Mouse (Mus musculus) embryo, embryonic 11.5 days (tissue): ENCODE measurements around the gene Hyal3.
"Not testable (repeated sequence)": the region's sequence is repeated elsewhere in the genome, so short reads cannot be mapped to it uniquely, and the experiment has no call there.

ENCODE experiments used
- DNase-seq: peaks from one replicate; pipeline ENCODE4 v3.0.0-alpha.2; 2012; ENCODE audit warnings: low read depth, low spot score

The Hyal3 gene

DNA sequence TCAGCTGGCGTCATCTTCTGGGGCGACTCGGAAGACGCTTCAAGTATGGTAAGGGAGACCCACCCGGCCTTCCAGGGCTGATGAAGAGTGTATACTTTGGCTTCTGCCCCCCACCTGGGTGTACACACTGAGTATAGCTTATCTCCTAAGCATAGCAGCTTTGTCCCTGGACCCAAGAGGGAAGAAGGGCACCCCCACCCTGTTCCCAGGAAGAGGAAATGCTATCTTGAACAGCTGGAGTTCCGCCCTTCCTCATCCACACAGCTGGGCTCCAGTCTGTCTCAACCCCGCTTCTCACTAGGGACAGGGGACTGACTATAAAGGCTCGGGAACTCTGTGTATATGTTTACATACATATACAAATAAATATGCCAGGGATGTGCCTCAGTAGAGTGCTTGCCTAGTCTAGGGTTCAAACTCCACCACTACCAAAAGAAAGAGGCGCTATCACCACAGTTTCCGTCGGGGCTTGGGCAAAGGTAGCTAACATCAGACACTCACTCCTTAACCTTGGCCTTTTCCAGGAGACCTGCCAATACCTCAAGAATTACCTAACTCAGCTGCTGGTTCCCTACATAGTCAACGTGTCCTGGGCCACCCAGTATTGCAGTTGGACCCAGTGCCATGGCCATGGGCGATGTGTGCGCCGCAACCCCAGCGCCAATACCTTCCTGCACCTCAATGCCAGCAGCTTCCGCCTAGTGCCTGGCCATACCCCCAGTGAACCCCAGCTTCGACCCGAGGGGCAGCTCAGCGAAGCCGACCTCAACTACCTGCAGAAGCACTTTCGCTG is 8.9 kb upstream of the Hyal3 start:
- no peak for DNase-seq

DNA sequence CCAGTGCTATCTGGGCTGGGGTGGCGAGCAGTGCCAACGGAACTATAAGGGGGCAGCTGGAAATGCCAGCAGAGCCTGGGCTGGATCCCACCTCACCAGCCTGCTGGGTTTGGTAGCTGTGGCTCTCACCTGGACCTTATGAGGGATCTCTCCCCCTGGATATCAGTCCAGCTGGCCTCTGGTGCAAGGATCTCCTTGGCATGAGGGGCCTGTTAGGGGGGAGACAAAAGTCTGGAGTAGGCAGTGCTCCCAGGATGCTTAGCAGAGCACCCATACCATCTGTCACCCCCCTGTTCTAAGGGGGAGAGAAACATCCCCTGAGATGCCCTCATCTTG is 8.3 kb upstream of the Hyal3 start:
- no peak for DNase-seq

DNA sequence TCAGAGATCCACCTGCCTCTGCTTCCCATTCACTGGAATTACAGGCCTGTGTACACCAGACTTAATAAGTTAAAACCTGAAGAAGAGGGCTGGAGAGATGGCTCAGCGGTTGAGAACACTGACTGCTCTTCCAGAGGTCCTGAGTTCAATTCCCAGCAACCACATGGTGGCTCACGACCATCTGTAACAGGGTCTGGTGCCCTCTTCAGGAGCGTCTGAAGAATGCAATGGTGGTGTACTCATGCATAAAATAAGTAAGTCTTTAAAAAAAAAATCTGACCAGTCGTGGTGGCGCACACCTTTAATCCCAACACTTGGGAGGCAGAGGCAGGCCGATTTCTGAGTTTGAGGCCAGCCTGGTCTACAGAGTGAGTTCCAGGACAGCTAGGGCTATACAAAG is 6.8 kb upstream of the Hyal3 start:
- DNase-seq: not testable (repeated sequence)

DNA sequence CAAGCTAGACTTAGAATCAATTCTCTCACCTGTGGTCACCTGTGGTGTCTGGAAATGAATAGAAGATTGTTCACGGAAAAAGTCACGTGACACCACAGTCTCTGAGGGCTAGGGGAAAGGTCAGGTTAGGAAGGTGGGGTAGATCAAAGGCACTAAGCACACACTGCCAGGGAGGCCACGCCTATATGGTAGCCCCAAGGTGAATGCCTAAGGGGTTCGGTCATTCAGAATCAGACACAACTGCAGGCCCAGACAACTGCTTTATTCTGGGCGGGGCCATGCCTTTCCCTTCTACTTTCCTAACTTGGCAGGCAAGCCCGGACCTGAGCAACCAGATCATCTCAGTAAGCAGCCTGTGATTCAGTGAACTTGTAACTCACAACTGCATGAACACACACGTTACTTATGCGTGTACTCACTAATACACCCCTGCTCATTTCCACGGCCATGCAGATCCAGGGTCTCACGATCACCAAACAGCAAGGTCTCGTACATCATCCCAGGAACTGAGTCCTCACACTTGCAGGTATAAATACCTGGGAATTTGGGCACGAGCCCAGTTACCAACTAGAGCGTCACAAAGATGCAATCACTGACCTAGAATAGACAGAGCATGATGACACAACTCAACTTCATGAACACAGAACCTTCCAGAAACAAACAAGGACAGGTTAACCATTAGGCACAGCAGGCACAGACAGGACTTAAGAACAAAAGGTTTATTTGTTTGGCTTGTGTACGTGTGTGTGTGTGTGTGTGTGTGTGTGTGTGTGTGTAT is 4.8 kb upstream of the Hyal3 start:
- DNase-seq: no peak

DNA sequence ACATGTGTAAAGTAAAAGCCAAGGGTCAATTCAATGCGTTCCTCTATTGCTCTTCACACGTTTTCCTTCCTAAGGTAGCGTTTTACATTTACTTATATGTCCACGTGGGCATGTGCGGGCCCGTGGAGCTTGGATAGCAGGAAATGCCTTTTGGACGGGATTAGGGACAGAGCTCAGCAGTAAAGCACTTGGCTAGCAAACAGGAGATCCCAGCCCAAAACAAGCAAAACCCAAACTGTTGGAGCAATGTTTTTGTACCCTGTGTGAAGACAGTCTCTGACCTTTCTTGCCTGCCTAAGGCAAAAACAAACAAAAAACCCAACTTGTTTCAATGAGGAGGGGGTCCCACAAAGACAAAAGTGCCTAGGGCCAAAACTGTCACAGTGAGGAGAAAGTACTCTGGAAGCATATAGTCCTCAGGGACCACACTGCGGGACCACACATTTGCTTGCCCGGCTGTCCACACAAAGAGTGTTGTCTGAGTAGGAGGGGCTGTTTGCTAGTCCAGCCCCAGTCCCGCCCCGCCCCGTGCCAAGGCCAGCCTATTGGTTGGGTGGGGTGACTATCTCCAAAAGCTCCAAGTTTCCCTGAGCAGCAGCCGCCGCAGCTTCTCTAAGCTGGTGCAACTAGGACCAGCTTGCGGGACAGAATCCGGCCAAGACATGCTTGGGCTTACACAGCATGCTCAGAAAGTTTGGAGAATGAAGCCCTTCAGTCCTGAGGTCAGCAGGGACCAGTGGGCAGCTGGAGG is 4.1 kb upstream of the Hyal3 start, which contains the start of gene Hyal1:
Gene Hyal1, plus strand, starts transcription at position 571 of the 751 bp plus-strand sequence.
- DNase-seq: peak; percentile 73

DNA sequence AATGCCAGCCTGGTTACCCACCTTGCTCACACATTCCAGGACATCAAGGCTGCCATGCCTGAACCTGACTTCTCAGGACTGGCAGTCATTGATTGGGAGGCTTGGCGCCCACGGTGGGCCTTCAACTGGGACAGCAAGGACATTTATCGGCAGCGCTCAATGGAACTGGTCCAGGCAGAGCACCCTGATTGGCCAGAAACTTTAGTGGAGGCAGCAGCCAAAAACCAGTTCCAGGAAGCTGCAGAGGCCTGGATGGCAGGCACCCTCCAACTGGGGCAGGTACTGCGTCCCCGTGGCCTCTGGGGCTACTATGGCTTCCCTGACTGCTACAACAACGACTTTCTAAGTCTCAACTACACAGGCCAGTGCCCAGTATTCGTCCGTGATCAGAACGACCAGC is 2.7 kb upstream of the Hyal3 start:
- DNase-seq: no peak

DNA sequence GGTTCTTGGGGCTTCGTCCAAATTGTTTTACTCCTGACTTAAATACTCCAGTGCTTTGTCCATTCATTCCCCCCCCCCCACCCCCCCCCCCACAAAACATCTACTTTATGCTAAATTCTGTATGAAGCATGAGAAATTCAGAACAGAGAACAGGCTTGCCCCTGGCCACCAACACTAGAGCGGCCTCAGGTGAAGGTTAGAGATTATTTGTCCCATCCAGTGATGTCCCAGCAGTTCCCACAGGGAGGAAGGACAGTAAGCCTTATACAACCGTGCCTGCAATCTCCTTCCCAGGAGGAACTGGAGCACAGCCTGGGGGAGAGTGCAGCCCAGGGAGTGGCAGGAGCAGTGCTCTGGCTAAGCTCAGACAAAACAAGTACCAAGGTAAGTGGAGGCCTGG is 2.0 kb upstream of the Hyal3 start, which contains the start of gene Naa80:
Gene Naa80, plus strand, starts transcription at position 301 of the 400 bp plus-strand sequence.
- DNase-seq: no peak

DNA sequence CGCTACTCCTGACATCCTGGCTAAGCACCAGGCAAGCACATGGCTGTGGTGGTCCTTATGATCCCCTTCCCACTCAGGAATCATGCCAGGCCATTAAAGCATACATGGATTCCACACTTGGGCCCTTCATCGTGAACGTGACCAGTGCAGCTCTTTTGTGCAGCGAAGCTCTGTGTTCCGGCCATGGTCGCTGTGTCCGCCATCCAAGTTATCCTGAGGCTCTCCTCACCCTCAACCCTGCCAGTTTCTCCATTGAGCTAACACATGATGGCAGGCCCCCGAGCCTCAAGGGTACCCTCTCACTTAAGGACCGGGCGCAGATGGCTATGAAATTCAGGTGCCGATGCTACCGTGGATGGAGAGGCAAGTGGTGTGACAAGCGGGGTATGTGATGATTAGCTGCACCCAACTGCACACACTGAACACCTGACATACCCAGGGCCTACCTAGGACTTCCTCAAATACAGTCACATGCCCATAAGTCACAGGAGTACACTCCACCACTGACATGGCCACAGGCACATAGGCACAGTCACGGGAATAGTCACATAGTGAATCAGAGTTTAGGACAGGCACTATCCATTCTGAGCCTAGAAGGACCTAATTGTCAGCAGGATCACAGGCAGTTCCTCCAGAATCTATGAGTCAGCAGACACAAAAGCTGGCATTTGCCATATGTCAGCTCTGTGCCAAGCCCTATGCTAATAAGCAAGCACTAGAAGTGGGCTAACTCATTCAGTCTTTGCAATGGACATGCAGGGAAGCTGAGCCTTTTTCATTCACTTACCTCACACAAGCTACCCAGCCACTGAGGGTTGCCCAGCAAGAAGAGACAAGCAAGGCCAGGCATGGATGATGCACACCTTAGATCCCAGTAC is 1.4 kb upstream of the Hyal3 start:
- DNase-seq: no peak

DNA sequence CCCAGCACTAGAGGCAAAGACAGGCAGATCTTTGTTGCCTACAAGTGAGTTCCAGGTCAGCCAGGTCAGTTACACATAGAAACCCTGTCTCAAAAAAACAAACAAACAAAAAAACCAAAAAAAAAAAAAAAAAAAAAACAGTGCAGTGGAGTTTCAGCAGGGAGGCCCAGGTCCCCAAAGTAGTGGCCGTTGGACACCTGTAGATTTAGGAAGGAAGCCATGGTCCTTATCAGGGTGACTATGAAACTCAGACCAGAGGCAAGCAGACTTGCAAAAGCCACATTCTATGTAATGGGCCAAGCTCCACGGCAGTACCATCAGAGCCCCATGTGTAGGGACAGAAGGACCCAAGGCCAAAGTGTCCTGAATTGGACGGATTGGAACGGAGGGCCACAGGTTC is 966 bp downstream of the Hyal3 start:
- DNase-seq: no peak

DNA sequence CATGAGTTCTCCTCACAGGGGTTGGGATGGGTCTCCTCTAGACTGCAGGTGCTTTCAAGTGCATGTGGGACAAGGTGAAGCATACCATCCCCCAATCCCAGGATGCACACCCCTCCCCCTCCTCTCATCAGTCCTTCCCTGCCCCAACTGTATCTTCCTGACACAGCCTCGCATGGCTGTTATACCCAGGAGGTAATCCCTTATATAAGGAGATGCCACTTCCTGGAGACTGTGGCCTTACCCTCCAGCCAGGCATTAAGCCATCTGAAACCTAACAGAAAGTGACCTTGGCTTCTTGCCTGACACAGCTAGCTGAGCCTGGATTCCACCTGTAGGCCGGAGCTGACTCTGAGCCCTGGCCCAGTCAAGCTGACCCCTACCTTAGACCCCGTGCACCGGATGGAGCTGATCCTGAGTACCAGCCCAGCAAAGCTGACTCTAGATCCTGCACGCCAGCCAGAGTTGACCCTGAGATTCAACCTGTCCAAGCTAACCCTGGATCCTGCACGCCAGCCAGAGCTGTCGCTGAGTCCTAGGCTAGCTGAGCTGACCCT is 2.0 kb downstream of the Hyal3 start:
- no peak for DNase-seq

DNA sequence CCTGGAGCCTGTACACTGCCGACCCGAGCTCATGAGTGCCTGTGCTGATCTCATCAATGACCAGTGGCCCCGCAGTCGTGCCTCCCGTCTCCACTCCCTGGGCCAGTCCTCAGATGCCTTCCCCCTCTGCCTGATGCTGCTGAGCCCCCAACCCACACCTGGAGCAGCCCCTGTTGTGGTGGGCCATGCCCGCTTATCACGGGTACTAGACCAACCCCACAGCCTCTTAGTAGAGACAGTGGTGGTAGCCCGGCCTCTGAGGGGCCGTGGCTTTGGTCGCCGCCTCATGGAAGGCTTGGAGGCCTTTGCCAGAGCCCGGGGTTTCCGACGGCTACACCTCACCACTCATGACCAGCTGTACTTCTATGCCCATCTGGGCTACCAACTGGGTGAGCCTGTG is 2.6 kb downstream of the Hyal3 start:
- DNase-seq: no peak

DNA sequence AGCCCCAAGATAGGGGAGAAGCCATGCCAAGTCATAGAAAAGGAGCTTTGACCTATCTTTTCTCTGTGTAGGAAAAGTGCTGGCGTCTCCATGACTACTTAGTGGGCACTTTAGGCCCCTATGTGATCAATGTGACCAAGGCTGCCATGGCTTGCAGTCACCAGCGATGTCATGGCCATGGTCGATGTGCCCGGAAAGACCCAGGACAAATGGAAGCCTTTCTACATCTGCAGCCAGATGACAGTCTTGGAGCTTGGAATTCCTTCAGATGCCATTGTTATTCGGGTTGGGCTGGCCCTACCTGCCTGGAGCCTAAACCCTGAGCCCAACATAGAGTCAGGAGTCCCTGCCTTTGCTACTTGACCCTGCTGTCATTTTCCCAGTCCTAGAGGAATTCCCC is 5.9 kb downstream of the Hyal3 start:
- no peak for DNase-seq

DNA sequence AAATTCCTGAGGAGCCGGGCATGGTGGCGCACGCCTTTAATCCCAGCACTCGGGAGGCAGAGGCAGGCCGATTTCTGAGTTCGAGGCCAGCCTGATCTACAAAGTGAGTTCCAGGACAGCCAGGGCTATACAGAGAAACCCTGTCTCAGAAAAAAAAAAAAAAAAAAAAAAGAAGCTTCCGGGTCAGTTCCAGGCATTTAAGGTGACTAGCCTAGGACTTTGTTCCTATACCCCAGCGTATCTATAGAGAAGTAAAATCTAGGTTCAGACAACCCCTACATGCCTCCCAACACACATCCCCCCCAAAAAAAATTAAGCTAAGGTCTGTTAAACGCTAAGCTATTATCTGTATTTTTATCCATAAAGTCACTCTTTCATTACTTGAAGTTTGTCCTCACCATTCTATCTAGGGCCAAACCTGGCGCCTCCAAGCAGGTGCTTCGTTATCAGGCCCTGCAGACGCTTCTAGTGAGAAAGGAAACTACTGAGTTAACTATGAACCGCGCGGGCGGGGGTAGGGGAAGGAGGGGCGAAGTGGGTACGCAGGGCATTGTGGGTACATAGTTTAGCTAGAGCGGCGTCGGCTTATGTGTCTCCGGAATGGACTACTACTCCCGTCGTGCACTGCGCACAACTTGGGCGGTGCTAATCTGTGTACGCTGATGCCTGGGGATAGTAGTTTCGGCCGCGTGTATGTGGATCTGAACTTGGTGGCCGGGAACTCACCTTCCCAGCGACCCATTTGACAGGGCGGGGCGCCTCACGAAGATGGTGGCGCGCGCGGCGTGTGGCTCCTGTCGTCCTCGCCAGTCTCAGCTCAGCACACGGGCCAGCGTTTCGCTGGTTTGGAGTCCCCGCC is 6.6 kb downstream of the Hyal3 start, which contains the start of gene Ifrd2:
Gene Ifrd2, plus strand, starts transcription at position 669 of the 859 bp plus-strand sequence.
- DNase-seq: peak; percentile 93

DNA sequence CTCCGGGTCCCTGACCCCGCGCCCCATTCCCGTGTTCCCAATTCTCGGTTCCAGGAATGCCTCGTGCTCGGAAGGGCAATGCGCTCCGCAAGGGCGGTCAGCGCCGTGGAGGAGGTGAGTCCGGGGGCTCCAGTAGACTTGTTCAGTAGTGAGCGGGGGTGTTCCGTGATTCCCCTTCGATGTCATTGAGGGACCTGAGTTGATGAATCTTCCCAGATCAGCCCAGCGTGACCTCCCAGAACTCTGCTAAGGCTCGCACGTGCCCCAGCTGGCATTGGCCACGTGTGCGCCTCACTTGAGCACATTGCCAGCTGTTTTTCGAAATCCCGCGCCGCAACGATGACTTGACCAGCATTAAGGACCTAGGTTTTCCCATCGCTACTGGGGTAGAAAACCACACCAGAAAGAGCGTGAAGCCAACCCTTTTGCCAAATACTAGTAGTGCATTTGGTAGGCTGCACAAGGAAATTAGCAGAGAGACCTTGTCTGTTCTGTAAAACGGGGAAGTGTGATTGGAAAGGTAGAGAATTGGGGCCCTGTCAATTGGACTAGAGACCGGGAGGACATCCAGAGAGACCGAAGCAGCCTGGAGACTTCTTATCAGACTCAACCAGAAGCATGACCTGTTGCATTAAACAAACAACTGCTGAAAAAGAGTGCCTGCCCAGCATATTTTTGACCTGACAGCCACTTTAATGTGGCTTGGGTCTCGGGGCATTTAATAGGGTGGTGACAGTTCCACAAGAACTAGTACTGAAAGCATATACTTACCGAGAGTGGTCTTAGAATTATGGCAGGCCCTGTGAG is 7.4 kb downstream of the Hyal3 start:
- no peak for DNase-seq

DNA sequence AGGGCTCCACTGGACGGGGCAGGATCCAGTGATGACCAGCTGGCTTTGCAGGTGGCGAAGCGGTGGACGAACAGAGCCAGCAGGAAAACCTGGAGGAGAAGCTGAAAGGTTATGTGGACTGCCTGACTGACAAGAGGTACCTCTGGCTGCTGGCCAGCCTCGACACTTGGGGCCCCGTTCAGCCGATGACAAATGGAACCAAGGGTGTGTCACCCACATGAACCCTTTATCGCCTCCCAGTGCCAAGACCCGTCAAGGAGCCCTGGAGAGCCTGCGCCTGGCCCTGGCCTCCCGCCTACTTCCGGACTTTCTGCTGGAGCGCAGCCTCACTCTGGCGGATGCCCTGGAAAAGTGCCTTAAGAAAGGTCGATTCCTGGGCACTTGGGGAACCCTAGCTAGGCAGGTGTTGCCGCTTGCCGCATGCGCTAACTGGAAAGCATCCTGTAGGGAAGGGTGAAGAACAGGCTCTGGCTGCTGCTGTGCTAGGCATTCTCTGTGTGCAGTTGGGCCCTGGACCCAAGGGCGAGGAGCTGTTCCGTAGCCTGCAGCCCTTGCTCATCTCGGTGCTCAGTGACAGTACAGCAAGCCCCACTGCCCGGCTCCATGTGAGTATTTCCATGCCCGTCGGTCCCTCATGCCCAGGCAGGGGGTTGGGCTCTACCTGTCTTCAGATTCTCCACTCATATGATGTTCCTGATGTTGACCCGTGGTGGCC is 9.6 kb downstream of the Hyal3 start:
- DNase-seq: no peak

DNA sequence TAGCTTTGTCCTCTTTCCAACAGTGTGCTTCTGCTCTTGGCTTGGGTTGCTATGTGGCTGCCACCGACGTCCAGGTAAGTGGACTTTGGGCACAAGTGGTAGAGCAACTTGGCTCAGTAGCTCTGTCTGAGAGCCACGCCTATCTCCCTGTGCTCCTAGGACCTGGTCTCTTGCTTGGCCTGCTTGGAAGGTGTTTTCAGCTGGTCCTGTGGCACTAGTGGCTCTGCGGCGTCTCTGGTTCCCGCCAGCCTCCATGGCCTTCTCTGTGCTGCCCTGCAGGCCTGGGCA is 10.1 kb downstream of the Hyal3 start:
- no peak for DNase-seq

DNA sequence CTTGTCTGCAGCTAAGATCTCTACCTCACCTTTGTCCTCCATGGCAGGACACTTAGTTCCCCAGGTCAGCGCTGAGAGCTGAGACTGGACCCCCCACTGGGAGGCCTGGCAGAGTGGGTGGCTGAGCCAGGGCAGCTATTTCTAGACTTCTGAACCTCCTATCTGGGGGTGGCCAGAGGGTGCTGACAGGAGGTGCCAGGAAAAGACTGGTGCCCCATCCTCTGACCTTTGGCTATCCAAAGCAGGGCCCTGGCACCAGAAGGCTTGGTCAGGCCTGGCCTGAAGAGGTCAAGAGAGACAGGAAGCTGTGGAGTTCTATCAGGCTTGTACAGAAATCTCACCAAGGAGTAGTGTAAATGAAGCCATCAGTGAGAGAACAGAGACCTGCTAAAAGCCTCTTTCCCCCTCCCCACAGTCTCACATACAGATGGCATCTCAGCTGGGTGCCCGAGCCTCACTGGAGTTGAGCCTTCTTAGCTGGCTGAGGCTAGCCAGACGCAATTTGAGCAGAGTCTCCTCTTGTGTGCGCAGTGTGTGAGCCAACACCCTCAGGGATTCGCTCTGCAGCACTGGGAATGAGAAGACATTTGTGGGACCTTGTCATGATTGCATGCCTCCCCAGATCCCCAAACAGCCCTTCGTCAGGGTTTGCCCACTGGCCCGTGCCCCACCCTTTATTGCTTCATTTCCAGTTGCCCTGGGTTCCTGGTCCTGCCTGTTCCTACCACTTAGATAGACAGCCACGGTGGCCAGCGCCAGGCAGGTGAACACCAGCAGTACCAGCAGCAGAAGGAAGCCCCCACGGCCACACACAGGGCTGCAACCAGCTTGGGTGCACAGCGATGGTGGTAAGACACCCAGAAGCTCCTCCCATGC is 12.7 kb downstream of the Hyal3 start:
- no peak for DNase-seq
